Mouse (Mus musculus) adrenal gland, postnatal 10 days (tissue): ENCODE data around the gene Wwox. TPM values are rescaled to one million over a fixed set of nuclear protein-coding genes. Genes with fewer than 3 reads are reported as not detected.

Source experiments
- DNase-seq: peaks from one replicate; pipeline ENCODE4 v3.0.0; 2021; ENCODE audit warnings: mixed read lengths
- total RNA-seq, 2 experiments: library from RNA; stranded (reverse); gene quantifications; 2 replicates each; pipeline ENCODE4 v1.2.3; 2021

The Wwox gene
- total RNA-seq, 2 experiments from 2014 or later = 20.8 to 28.4 TPM

DNA sequence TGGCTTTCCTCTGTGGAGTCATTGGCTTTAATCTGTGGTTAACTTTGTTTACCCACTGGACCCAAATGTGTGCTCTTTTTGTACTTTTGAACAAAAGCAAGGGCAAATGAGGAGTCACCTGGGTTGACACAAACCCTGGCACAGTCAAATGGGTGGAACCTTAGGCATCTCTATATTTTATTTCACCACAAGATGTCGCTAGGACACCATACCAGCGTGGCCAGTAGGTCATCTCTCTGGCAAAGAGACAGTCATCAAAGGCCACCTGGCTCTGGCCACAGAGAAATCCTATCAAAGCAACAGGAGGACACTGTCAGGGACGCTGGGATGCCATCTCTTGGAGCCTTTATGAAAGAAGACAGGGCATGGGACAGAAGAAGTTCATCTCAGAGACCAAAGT, 101.7 kb downstream of the Wwox start:
- DNase-seq = peak; percentile 59

DNA sequence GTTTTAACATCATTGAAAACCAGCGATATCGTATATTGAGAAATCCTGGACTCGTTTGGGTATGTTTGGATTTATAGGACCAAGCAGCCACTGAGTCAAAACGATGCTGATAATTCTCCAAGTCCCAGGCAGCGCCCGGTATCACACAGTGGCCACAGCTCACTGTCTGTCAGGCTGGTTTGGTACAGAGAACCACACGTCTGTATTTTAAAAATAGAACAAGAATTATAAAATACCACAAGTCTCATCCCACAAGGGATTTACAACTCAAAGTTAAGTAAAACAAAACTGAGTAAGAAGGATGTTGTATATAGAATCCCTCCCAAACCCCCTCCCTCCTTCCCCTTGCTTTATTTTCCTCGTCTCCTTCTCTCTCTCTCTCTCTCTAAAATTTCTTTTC, 108.9 kb downstream of the Wwox start:
- no peak for DNase-seq

GRCm38 (mm10) chr8:114548837-114549236, 109.4 kb downstream of the Wwox start:
- DNase-seq = no peak

DNA sequence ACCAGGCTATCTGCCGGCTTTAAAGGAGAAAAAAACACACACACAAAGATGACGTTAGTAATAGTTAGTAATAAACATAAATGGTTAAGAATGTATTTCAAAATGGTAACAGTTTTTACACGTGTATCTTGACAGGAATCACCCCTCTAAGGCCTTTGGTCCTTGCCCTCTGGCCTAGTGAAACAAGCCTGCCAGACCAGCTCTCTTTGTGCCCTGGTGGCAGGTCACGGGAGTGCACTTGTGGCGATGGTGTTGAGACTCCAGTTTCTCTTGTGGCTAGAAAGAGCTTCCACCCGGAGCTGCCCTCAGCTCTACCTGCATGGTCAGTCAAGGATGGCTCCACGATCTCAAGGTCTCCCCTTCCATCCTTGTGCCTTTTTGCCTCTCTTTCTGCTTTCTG, 110.6 kb downstream of the Wwox start:
- DNase-seq = peak; percentile 23

DNA sequence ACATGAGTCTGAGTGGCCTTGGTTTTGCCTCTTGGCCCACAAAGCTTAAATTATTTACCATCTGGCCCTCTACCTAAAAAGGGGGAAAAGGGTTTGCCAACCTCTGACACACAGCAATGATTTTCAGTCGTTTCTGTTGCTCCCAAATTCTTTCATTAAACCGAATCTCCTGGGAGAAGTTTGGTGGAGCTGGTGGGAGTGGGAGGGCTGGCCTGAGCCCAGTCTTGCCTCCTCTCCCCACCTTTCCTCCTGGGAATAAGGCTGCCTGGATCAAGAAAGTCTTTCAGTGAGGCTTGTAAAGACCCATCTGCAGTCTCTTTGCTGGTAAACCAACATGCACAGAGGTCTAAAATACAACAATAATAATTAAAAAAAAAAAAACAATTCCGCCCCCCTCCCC, 113.2 kb downstream of the Wwox start:
- no peak for DNase-seq

DNA sequence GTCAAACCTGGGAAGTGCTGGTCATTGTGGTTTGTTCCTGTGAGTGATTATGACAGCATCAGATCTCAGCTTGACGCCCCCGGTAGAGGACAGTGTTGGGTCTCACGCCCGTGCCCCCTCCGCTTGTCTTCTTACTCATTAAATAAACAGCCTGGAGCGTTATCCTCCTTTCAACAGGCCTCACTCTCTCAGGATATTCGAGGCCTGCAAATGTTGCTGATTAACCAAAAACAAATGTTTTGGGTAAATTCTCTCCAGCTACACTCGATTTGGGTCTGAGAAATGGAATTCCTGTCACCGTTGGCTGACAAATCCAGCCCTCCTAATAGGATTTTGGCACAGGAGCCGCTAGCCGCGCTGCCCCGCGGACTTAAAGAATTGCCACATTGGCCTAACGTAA, 115.5 kb downstream of the Wwox start:
- no peak for DNase-seq

- DNase-seq = no peak
Measured at GRCm38 (mm10) chr8:114555491-114556202, 116.2 kb downstream of the Wwox start.

DNA sequence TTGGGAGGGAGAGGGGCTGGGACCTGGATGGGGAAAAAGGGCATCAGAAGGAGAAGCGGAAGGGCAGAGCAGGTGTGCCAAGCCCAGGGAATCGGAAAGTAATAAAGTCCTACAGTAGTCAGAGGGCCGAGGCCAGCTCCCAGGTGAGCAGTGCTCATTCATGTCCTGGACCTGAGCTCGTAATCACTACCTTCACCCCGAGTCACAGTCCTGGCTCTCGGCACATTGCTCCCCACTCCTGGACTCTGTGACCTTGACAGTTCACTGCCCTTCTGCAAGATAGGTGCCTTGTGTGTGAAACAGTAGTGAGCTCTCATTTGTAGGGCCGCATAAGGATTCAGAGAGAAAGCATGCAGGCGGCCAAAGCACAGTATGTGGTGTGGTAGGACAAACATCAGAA, 121.7 kb downstream of the Wwox start:
- DNase-seq = no peak

DNA sequence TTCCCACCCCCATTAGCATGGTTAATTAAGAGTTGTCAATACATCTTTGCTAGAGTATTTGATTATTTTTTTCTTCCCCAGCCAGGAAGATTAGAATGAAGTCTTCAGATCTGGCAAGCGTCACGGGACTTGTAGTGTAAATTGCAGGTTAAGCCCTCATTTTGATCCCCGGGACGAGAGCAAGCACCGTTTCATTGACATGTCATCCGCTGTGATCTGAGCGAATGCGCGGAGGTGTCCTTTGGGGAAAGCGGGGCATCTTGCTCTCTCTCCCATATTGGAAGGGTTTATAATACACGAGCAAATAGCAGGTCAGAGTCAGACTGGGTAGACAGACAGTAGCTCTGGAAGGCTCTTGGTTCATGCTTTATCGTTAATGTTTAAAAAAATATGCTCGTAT, 123.0 kb downstream of the Wwox start:
- no peak for DNase-seq

DNA sequence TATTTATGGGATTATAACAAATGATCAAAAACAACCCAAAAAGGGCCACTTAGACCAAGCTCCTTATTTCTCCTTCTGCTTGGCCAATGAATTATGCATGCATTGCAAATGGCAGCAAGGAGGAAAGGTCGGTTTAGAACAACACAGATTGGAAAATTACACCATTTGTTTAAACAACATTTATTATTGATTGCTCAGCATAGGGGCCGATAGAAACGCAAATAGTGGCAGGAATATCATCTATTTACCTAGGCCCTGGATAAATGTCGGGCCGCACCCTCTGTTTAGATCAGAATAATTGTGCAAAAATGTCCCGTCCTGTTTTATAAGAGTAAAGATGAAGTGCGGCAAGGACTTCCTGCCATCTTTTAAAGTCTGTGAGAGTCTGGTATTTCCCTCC, 123.9 kb downstream of the Wwox start:
- no peak for DNase-seq

DNA sequence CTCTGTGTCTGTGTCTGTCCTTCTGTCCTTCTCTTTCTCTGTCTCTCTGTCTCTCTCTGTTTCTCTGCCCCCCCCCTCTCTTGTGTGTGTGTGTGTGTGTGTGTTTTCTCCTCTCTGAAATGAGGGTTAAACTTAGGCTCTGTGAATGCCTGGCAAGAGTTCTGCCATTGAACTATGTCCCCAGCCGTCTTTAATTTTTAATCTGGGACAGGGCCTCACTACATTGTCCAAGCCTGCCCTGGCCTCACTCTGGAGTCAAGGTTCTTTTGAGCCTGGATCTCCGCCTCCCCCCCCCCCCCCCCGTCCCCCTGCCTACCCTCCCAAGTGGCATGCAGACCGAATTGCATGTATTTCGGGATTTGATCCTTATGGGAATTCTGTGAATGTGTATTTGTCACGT, 124.6 kb downstream of the Wwox start:
- DNase-seq = no peak

DNA sequence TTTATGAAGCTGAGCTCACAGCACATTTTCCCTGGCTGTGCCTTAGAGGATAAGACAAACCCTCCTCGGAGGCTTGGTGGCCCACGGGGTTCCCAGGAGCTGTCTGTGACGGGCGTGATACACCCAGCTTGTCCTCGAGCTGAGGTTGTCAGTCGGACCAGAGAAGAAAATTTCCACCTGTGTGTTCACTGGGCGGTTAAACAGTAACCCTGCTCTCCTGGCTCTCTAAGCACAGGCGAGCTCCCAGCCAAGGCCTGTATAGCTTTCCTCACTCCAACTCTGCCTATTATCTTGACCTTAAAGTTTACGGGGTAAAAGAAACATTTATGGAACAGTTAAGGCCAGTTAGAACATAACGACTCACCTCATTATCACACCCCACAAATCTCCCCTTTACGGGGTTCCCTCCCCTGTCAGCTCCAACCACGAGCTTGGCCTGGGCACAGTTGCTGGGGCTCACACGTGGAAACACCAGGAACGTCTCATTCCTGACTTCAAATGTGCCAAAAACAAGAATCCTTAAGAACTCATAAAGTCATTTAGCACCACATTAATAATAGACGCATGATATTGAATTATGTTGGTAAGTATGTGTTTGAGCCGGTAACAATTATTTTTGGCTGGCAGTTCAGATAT, 129.2 kb downstream of the Wwox start:
- DNase-seq = no peak

- DNase-seq = no peak
Measured at GRCm38 (mm10) chr8:114573014-114573746, 133.7 kb downstream of the Wwox start.

GRCm38 (mm10) chr8:114573747-114574093, 134.3 kb downstream of the Wwox start:
- DNase-seq = no peak

GRCm38 (mm10) chr8:114579292-114579691, 139.8 kb downstream of the Wwox start:
- no peak for DNase-seq

DNA sequence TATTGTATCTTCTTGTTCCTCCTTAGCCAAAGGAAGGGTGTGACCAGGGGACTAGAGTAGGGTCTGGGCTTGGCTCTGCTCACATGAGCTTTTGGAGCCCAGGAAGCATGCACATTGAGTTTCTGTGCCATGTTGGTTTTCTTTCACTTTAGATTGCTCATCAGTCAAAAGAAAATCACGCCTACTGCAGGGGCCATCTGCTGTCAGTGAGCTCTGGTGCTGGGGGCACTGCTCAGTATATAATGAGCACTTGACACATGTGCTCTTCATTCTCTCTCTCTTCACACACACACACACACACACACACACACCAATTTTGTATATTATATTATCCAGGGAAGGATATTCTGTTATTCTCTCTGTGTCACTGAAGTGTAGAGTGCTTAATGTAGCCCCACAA, 141.2 kb downstream of the Wwox start:
- no peak for DNase-seq

- DNase-seq = no peak
Measured at GRCm38 (mm10) chr8:114590336-114590867, 150.9 kb downstream of the Wwox start.

DNA sequence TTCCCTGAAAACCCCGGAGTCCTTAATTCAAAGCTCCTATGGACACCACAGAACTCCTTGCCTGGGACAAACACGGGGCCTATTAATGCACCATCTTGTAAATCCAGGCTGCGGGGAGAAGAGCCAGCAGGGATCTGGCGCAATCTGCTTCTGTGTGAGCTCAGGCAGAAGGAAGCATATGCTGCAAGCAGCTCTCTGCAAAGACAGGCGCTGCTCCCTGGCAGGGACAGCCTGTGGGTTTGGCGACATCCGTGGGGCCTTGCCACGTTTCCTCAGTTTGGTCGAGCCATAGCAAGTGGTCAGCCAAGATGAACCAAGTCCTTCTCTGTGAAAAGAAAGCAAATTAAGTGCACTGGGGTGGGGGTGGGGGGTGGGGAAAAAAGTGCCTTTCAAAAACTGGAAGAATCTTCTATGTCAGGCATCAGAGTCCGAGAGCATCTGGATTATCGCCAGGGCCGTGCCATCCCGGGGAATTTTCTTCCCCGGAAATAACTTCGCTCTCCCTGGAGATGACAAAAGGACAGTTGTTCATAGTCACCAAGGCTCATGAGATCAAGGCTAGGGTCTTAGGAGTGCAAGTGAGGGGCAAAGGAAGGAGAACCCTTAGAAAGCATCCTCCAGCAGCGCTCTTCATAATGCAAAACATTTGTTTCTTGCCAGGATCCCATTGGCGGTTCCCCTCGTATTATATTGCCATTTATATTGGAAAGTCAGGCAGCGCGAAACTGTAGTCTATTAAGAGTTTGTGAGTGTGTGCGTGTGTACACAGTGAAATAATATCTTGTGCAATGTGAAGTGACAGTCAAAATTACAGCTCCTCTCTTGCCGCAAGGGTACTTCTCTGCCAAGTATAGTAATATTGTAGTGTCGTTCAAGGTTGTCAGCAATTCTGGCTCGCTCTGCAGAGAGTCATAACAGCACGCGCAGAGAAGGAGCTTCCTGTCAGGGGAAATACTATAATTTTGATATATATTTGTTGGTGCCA, 152.1 kb downstream of the Wwox start:
- DNase-seq = peak; percentile 63

DNA sequence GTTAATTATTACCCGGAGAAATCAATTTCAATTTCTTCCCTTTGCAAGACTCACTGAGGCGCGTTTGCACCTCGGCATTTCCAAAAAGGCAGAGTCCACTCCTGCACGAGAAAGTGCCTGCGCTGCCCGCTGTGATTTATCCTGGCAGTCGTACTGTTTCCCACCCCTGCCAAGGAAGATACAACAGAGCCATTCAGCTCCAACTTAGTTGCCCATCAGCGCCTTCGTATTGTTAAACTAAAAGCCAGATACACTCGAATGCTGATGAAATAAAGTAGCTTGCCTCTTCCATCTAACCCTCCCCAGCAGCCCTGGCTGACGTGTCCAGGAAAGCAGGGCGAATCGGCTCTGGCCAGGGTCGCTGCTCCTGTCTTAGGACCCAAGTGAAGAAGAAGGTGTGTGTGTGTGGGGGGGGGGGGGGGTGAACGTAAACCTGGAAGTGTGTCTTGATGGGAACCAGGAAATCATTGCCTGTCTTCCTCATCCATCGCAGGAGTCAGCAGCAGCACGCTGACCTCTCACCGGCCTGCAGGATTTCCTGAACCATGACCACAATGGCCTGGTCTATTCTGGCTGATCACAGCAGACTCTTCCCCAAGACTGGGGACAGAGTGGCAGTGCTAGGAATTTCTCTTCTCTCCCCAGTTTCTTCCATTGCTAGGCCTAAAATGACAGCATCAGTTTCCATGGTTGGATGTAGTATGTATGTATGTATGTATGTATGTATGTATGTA, 154.1 kb downstream of the Wwox start:
- no peak for DNase-seq

DNA sequence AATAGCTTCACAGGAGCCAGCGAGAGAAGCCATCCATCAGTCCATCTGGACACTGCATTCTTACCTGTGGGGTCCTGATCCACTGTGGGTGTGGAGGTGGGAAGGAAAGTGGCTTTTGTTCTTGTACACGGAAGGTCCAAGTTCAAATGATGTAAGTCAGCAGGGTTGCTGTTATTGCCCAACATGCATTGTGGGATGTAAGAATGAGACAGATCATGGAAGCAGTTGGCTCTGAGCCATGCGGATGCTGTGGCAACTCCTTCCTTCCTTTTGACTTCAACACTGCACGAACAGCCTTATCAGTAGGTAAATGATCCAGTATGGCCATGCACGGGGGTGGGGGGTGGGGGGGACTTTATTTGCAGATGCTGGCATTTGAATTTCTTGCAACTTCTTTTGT, 155.4 kb downstream of the Wwox start:
- DNase-seq = no peak

- DNase-seq = no peak
Measured at GRCm38 (mm10) chr8:114599555-114599954, 160.1 kb downstream of the Wwox start.
